Mouse (Mus musculus) thymus, postnatal 14 days (tissue): ENCODE data around the gene Elf1.
"Not testable (repeated sequence)": the region's sequence is repeated elsewhere in the genome, so short reads cannot be mapped to it uniquely, and the experiment has no call there.

ENCODE experiments used
- DNase-seq: peaks from one replicate; pipeline ENCODE4 v3.0.0; 2021

Gene Elf1

GRCm38 (mm10) chr14:79522387-79522786, 41.4 kb downstream of the Elf1 start:
- DNase-seq: peak; percentile 51

GRCm38 (mm10) chr14:79526106-79526505, 45.1 kb downstream of the Elf1 start:
- not testable (repeated sequence) for DNase-seq

- no peak for DNase-seq
Observed at GRCm38 (mm10) chr14:79527704-79528103, 46.7 kb downstream of the Elf1 start.

GRCm38 (mm10) chr14:79529581-79530554, 48.9 kb downstream of the Elf1 start:
- peak; percentile 50 for DNase-seq

GRCm38 (mm10) chr14:79530761-79531160, 49.8 kb downstream of the Elf1 start:
- no peak for DNase-seq

GRCm38 (mm10) chr14:79532036-79532776, 51.2 kb downstream of the Elf1 start:
- DNase-seq: peak; percentile 33

GRCm38 (mm10) chr14:79533350-79533749, 52.4 kb downstream of the Elf1 start:
- DNase-seq: no peak

- DNase-seq: no peak
Observed at GRCm38 (mm10) chr14:79534206-79534605, 53.2 kb downstream of the Elf1 start.

GRCm38 (mm10) chr14:79534656-79535055, 53.7 kb downstream of the Elf1 start:
- not testable (repeated sequence) for DNase-seq

- no peak for DNase-seq
Observed at GRCm38 (mm10) chr14:79535318-79535717, 54.3 kb downstream of the Elf1 start.

GRCm38 (mm10) chr14:79536011-79536410, 55.0 kb downstream of the Elf1 start:
- no peak for DNase-seq

- no peak for DNase-seq
Observed at GRCm38 (mm10) chr14:79536837-79537236, 55.8 kb downstream of the Elf1 start.

- peak; percentile 72 for DNase-seq
Observed at GRCm38 (mm10) chr14:79537463-79537862, 56.5 kb downstream of the Elf1 start.

- DNase-seq: no peak
Observed at GRCm38 (mm10) chr14:79537921-79538320, 56.9 kb downstream of the Elf1 start.

- no peak for DNase-seq
Observed at GRCm38 (mm10) chr14:79541606-79542005, 60.6 kb downstream of the Elf1 start.

- DNase-seq: no peak
Observed at GRCm38 (mm10) chr14:79549343-79549742, 68.3 kb downstream of the Elf1 start.

- no peak for DNase-seq
Observed at GRCm38 (mm10) chr14:79551929-79552328, 70.9 kb downstream of the Elf1 start.

GRCm38 (mm10) chr14:79552854-79553253, 71.9 kb downstream of the Elf1 start:
- no peak for DNase-seq

GRCm38 (mm10) chr14:79557796-79558195, 76.8 kb downstream of the Elf1 start:
- no peak for DNase-seq

- peak; percentile 66 for DNase-seq
Observed at GRCm38 (mm10) chr14:79562745-79563144, 81.8 kb downstream of the Elf1 start.

GRCm38 (mm10) chr14:79564784-79565183, 83.8 kb downstream of the Elf1 start:
- DNase-seq: no peak

- DNase-seq: no peak
Observed at GRCm38 (mm10) chr14:79573482-79574191, 92.6 kb downstream of the Elf1 start.

- DNase-seq: no peak
Observed at GRCm38 (mm10) chr14:79574361-79574760, 93.4 kb downstream of the Elf1 start.
